Mouse (Mus musculus) heart, embryonic 11.5 days (tissue): ENCODE results near the gene Ccdc84. TPM values are rescaled to one million over a fixed set of nuclear protein-coding genes. Genes with fewer than 3 reads are reported as not detected.

Experiments
- ATAC-seq: fragments of 200-750 bp; cut with Nextera tagmentation; replicated peaks from 2 replicates; pipeline ENCODE4 v1.8.0; 2017; ENCODE audit warnings: moderate library complexity; ENCODE audit not compliant: insufficient number of reproducible peaks, low FRiP score, low TSS enrichment
- H3K27ac ChIP-seq: fragments of 300-500 bp; sonication (generic); 2 replicates; pipeline ENCODE4 v1.5.1; 2014; ENCODE audit warnings: mild to moderate bottlenecking, low read depth, low read length
- H3K27me3 ChIP-seq: fragments of 300-500 bp; sonication (generic); 2 replicates; pipeline ENCODE4 v1.6.1; 2014; ENCODE audit warnings: mild to moderate bottlenecking, low read length, mixed read lengths; ENCODE audit not compliant: control insufficient read depth, insufficient read depth
- H3K36me3 ChIP-seq: fragments of 300-500 bp; sonication (generic); 2 replicates; pipeline ENCODE4 v1.6.1; 2014; ENCODE audit warnings: mild to moderate bottlenecking, low read length, moderate library complexity, mixed read lengths; ENCODE audit not compliant: control insufficient read depth, insufficient read depth
- H3K4me1 ChIP-seq: fragments of 300-500 bp; sonication (generic); 2 replicates; pipeline ENCODE4 v1.6.1; 2014; ENCODE audit warnings: low read length; ENCODE audit not compliant: control insufficient read depth, insufficient read depth
- H3K4me2 ChIP-seq: fragments of 300-500 bp; sonication (generic); 2 replicates; pipeline ENCODE4 v1.6.1; 2014; ENCODE audit warnings: mild to moderate bottlenecking, moderate library complexity
- H3K4me3 ChIP-seq: fragments of 300-500 bp; sonication (generic); 2 replicates; pipeline ENCODE4 v1.5.1; 2014; ENCODE audit warnings: low read depth, low read length
- H3K9ac ChIP-seq: fragments of 300-500 bp; sonication (generic); 2 replicates; pipeline ENCODE4 v1.6.1; 2014; ENCODE audit warnings: mild to moderate bottlenecking, low read depth, low read length, moderate library complexity
- H3K9me3 ChIP-seq: fragments of 300-500 bp; sonication (generic); replicated peaks from 2 replicates; pipeline ENCODE4 v1.6.1; 2016; ENCODE audit warnings: low read length; ENCODE audit not compliant: control insufficient read depth
- WGBS: fragments of 180-500 bp; shearing (Covaris S2); extraction: QIAGEN DNeasy Blood & Tissue Kit; methylation state at CpG from one replicate; pipeline ENCODE4 v1.1.7; 2014; ENCODE audit not compliant: insufficient replicate concordance; 5-methylcytosine and 5-hydroxymethylcytosine counted together
- polyA plus RNA-seq: library from polyadenylated mRNA; unstranded; fragments of >200 nt; fragmentation: Nextera tagmentation; extraction: Ambion mirVana; gene quantifications from 2 replicates; pipeline ENCODE4 v1.2.1, GENCODE M21; 2014

The Ccdc84 gene
- polyA plus RNA-seq, 1 experiment from 2014 or later = 21.8 TPM

DNA sequence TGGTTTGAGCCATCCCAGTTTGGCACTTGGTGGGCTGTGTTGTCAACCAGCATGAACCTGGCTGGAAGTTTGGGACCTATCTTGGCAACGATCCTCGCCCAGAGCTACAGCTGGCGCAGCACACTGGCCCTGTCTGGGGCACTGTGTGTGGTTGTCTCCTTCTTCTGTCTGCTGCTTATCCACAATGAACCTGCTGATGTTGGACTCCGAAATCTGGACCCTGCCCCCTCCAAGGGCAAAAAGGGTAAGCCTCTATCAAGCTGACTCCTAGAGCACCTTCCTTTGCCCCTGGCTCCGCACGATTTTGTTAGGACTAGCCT, 18.6 kb downstream of the Ccdc84 start:
- Histone ChIP-seq H3K4me2 (no peak overlapping the region), H3K36me3 (peaks cover 35% of the 10 kb centered on the region), H3K27me3 (no peaks in the 10 kb centered on the region), H3K4me3 (no peak overlapping the region), H3K27ac (no peak overlapping the region), H3K9me3 (no peaks in the 10 kb centered on the region), H3K4me1 (peaks cover 9% of the 10 kb centered on the region), H3K9ac (no peak overlapping the region)
- no peak for ATAC-seq
- 85% methylated on average over 6 of the region's 6 CpGs for WGBS

DNA sequence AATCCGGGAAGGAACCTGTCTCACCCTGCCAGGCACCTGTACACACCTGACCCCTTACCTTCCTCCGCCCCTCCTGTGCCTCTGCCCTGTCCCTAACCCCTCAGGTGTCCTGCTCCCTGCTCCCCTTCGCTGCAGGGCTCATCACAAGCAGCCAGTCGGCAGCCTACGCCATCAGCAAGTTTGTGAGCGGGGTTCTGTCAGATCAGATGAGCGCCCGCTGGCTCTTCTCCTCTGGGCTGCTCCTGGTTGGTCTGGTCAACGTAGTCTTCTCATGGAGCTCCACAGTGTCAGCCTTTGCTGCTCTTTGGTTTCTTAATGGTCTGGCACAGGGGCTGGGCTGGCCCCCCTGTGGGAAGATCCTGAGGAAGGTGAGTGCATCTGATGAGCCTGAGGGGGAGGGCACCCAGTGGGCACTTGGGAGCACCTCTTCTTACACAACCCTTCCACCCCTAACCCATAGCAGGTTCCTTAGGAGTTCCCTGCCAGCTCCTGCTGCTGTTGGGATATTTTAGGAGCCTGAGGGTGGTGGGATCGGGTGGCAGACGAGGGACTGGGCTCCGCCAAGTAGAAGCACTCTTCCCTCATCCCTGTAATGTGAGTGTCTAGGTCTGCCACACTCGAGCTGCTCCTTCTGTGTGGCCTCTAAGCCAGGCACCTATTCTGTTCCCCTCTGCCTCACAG, 19.1 kb downstream of the Ccdc84 start:
- no peak overlapping the region for H3K4me2 ChIP-seq
- H3K27me3 ChIP-seq = no peaks in the 10 kb centered on the region
- ATAC-seq = no peak
- WGBS = 78% methylated on average over 13 of the region's 13 CpGs
- no peaks in the 10 kb centered on the region for H3K9me3 ChIP-seq
- H3K4me1 ChIP-seq = peaks cover 9% of the 10 kb centered on the region
- no peak overlapping the region for H3K27ac ChIP-seq
- H3K36me3 ChIP-seq = peaks cover 34% of the 10 kb centered on the region
- no peak overlapping the region for H3K9ac ChIP-seq
- no peak overlapping the region for H3K4me3 ChIP-seq

DNA sequence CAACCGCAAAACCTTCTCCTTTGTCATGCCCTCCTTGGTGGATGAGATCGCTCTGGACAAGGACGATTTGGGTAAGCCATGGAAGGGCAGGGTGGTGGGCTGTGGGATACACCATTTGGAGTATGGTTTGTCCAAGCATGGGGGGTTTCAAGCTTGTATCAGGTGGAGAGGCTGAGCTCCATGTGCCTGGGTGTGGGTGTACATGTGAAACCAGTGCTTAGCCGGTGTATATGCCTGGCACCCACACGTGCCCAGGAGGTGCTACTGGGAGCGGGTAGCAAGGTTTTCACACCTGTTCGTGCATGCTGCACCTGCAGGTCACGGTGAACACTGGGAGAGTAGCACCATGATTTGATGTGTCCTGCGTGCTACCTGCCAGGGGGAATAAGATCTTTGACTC, 19.8 kb downstream of the Ccdc84 start:
- peaks cover 27% of the 10 kb centered on the region for H3K36me3 ChIP-seq
- no peaks in the 10 kb centered on the region for H3K27me3 ChIP-seq
- peak overlapping the region; percentile 78; the same call in 1 of the 2 replicates for H3K4me3 ChIP-seq
- 0 out of 2 replicates have a peak overlapping the region, but pooled peaks have one; percentile 10 for H3K9ac ChIP-seq
- peaks cover 9% of the 10 kb centered on the region for H3K4me1 ChIP-seq
- ATAC-seq = no peak
- no peaks in the 10 kb centered on the region for H3K9me3 ChIP-seq
- WGBS = 79% methylated on average over 9 of the region's 9 CpGs
- peak overlapping the region; percentile 89 for H3K4me2 ChIP-seq
- H3K27ac ChIP-seq = no peak overlapping the region

DNA sequence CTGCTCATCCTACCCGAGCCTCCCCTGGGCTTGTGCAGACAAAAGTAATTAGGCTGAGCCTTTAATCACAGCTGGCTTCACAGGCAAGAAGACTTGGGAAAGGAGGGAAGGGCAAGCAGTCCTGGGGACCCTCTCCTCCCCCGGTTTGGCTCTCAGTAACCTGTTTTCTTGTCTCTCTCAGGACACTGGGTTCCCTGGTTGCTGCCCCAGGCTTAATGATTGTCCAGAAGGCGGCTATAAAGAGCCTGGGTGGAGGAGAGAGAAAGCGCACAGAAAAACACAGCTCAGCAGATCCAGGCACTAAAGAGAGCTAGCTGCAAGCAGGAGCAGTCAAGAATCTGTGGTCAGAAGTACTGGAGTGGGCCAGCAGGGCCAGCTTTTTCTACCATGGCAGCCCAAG, 20.3 kb downstream of the Ccdc84 start:
- H3K27ac ChIP-seq = no peak overlapping the region
- H3K9ac ChIP-seq = peak overlapping the region; percentile 28; the same call in 1 of the 2 replicates
- no peak for ATAC-seq
- H3K4me1 ChIP-seq = peaks cover 9% of the 10 kb centered on the region
- H3K4me2 ChIP-seq = peak overlapping the region; percentile 89
- peak overlapping the region; percentile 78 for H3K4me3 ChIP-seq
- H3K36me3 ChIP-seq = peaks cover 23% of the 10 kb centered on the region
- 39% methylated on average over 4 of the region's 4 CpGs for WGBS
- H3K9me3 ChIP-seq = no peaks in the 10 kb centered on the region
- no peaks in the 10 kb centered on the region for H3K27me3 ChIP-seq

DNA sequence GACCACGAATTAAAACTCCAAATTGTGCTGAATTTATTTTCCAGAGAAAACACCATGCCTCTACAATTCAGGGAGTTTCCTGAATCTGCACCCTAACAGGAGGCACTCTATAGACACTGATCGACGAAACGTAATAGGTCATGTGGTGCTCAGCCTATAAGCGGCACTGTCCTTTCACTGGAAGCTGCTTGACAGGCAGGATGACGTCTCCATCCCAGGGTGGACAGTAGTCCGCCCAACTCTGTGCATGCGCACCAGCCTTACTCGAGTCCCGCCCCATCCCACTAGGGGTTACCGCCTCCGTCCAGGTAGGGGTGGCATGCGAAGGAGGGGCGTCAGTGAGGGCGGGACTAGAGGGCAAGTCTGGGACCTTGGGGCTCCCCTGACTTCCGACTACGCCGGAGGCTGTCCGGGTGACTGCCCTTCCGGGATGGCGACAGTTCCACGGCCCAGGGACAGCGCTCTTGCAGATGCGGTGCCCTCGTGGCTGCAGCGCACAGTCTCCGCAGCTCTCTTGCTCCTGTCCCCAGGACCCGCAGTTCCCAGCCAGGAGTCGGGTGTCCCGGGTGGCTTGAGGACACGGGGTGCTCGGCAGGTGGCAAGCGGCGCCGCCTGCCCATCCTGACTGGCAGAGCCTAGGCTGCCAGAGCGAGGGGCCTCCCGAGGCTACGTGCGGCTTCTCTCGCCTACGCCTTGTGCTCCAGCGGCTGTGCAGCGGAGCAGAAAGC, 21.5 kb downstream of the Ccdc84 start, which contains the start of gene Slc37a4:
TSS of gene Slc37a4 (plus strand) at position 169 of the 728 bp plus-strand sequence.
- no peaks in the 10 kb centered on the region for H3K9me3 ChIP-seq
- peak within 1 kb of the TSS; percentile 78 for H3K4me3 ChIP-seq
- ATAC-seq = peak; percentile 99
- peak within 1 kb of the TSS; percentile 89 for H3K4me2 ChIP-seq
- peak within 1 kb of the TSS; percentile 80 for H3K27ac ChIP-seq
- H3K36me3 ChIP-seq = peaks cover 14% of the 10 kb centered on the region
- peaks cover 9% of the 10 kb centered on the region for H3K4me1 ChIP-seq
- peak within 1 kb of the TSS; percentile 91 for H3K9ac ChIP-seq
- no peaks in the 10 kb centered on the region for H3K27me3 ChIP-seq
- WGBS = under 1% methylated on average over 43 of the region's 43 CpGs

DNA sequence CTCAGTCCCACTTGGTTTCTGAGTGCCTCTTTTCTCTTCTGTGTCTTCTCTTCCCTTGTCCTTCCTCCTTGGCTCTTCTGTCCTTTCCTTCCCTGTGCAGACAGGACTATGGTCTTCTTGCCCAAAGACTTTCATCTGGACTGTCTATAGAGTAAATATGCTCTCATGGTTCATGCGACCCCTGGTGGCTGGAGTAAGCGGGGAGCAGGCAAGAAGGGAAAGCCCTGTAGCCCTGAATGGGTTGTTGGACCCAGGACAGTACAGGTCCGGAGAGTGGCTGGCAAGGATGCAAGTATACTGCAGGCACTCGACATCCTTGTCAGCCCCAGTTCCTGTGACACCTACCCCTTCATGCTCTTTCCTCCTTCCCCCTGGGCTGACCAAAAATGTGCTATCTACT, 26.9 kb downstream of the Ccdc84 start:
- no peak overlapping the region for H3K4me2 ChIP-seq
- WGBS = 47% methylated on average over 4 of the region's 4 CpGs
- H3K9ac ChIP-seq = no peak overlapping the region
- H3K9me3 ChIP-seq = no peaks in the 10 kb centered on the region
- H3K27ac ChIP-seq = no peak overlapping the region
- H3K27me3 ChIP-seq = no peaks in the 10 kb centered on the region
- no peaks in the 10 kb centered on the region for H3K4me1 ChIP-seq
- peaks cover 33% of the 10 kb centered on the region for H3K36me3 ChIP-seq
- H3K4me3 ChIP-seq = no peak overlapping the region
- no peak; the same call in 1 of the 2 replicates for ATAC-seq

DNA sequence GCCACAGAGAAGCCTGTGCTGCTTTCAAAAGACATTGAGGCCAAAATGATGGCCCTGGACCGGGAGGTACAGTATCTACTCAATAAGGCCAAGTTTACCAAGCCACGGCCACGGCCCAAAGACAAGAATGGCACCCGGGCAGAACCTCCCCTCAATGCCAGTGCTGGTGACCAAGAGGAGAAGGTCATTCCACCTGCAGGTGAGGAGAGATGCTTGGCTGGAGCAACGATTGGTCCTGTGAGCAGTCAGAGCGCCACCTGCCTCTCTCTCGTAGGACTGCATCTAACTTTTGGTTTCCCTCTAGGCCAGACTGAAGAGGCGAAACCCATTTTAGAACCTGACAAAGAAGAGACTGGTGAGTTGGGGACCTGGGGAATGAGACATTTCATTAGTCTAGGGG, 29.1 kb downstream of the Ccdc84 start:
- Histone ChIP-seq H3K27ac (no peak overlapping the region), H3K27me3 (no peaks in the 10 kb centered on the region), H3K4me1 (no peaks in the 10 kb centered on the region), H3K9ac (no peak overlapping the region), H3K36me3 (peaks cover 52% of the 10 kb centered on the region), H3K4me2 (no peak overlapping the region), H3K4me3 (no peak overlapping the region), H3K9me3 (no peaks in the 10 kb centered on the region)
- no peak for ATAC-seq
- WGBS = 62% methylated on average over 8 of the region's 8 CpGs

DNA sequence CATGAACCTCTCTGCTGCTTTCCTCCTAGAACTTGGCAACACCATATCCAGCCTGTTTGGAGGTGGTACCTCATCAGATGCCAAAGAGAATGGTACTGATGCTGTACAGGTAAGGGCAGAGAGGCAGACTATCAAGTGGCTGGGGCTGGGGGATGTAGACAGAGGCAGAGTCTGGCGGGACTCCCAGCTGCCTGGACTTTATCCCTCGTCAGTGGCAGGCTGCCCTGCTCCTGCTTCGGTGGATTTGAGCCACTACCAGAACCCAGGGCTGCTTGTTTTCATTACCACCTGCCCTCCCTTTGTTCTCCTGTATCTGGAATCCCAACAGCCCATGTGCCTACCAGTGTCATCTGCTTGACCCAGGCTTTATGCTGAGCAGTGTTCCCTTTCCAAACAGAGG, 31.1 kb downstream of the Ccdc84 start:
- WGBS = 75% methylated on average over 3 of the region's 3 CpGs

More for the DNA sequence above, 31.1 kb downstream of the Ccdc84 start:
- Histone ChIP-seq H3K4me1 (no peaks in the 10 kb centered on the region), H3K27me3 (no peaks in the 10 kb centered on the region), H3K4me2 (no peak overlapping the region), H3K36me3 (peaks cover 63% of the 10 kb centered on the region), H3K27ac (no peak overlapping the region), H3K9ac (no peak overlapping the region), H3K9me3 (no peaks in the 10 kb centered on the region), H3K4me3 (no peak overlapping the region)
- ATAC-seq = no peak
